Mouse (Mus musculus): ENCODE data around the gene Rec114.

- TF ChIP-seq POLR2A (IDR thresholded peaks at IDR 0.05; ENCODE audit: extremely low read depth, insufficient read depth, low read length) = no peak
- TF ChIP-seq CTCF (IDR thresholded peaks at IDR 0.05; ENCODE audit: low read depth, low read length) = no peak
Measured at GRCm38 (mm10) chr9:58691471-58691870, 52.3 kb downstream of the Rec114 start.
